Mouse (Mus musculus) cerebellum, adult 2 months (tissue): ENCODE measurements at regions not wholly inside any gene's neighbourhood (a gene's known extent, or its start where the extent isn't known, plus 50 kb on each side); places are given as distances from the start of the nearest gene placed in this dataset.

ENCODE experiments used
- CTCF ChIP-seq: fragments of 200-500 bp; IDR thresholded peaks from 2 replicates; pipeline ENCODE4 v1.5.1; 2011; ENCODE audit warnings: low read depth, mild to moderate bottlenecking, control low read depth, low read length, moderate library complexity, borderline replicate concordance; ENCODE audit not compliant: insufficient read depth
- POLR2A ChIP-seq: fragments of 200-500 bp; IDR thresholded peaks from 2 replicates; pipeline ENCODE4 v1.6.1; 2011; ENCODE audit warnings: low read length, control low read depth, borderline replicate concordance; ENCODE audit not compliant: insufficient read depth

DNA sequence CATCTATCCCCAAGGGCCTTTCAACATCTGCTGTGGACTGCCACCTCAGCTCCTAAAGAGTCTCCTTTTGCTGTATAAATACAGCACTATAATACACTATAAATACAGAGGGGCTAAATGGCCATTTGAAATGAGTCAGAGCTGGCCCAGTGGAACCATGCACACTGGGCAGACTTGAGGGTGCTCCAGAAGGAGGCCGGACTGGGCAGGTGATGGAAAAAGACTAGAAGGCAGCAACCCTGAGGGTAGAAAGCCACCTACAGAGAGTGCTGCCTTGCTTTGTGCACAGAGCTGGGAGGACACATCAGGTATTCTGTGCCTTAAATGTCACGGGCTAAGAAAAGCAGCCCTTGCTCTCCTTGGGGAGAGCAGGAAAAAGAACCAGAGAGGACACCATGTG is 110.2 kb downstream of the Gm10260 start:
- no peak for TF ChIP-seq CTCF
- no peak for TF ChIP-seq POLR2A
